Mouse (Mus musculus) regulatory T cell (primary cell): Measurements from ENCODE around the gene Alkbh2.

Source experiments
- in situ Hi-C: fragments of 300-600 bp; cut with MboI, MseI; formaldehyde crosslinking; loops from one replicate; pipeline ENCODE4 v1.15.1; 2025; ENCODE audit warnings: high pct_unique_total_duplicates

Alkbh2 gene

DNA sequence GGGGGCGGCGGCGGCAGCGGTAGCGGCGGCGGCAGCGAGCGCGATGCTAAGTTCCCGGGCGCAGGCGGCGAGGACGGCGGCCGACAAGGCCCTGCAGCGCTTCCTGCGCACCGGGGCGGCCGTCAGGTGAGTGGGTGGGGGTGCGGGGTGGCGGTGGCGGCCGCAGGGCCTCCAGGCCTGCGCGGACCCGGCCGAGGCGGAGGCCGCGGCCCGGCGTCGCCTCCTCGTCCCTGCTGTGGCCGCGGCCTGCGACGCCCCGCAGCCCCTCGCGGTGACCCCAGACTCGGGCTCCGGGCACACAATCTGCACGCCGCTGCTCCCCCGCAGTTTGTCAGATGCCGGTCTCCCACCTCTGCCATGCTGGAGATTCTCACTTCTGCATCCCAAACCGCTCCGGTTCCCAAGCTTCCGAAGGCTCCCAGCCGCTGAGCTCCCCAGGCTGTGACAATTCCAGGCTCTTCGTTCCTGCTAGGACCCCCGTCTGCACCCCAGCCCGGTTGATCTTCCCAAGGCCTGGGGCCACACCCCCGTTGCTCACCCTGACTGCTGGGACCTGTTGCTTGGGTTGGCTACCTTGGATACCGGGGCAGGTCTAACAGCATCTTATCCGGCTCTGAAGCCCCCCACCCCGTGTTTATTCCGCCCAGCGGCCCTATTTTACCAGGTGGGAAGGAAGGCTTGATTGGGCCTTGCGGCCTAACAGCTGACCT is 27.5 kb downstream of the Alkbh2 start:
- in situ Hi-C loops = no loop called here

DNA sequence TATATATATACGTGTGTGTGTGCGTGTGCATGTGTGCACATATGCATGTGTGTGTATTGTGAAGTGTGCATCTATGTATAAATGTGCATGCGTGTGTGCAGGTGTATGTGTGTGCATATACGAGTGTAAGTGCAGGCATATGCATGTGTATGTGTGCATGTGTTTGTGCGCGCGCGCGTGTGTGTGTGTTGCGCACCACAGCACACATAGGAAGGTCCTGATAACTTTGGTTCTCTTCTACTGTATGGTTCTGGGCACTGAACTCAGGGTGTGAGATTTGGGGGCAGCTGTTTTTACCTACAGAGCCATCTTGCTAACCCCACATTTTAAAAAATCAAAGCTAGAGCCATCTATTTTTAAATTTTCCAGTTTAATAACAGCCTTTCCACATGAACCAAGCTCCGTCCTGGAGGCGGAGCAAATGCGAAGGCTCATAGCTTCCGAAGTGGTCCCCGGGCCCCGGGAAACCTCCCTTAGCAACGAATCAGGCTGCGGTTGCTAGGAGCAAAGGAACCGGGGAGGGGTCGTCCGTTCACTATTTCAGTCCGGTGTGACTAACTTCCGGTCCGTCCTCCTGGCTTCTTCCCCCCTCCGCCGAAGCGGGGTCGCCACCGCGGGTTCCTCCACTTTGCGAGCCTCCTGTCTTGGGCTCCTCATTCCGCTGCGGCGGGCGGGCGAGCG is 28.2 kb downstream of the Alkbh2 start:
- in situ Hi-C loops = no loop called here

DNA sequence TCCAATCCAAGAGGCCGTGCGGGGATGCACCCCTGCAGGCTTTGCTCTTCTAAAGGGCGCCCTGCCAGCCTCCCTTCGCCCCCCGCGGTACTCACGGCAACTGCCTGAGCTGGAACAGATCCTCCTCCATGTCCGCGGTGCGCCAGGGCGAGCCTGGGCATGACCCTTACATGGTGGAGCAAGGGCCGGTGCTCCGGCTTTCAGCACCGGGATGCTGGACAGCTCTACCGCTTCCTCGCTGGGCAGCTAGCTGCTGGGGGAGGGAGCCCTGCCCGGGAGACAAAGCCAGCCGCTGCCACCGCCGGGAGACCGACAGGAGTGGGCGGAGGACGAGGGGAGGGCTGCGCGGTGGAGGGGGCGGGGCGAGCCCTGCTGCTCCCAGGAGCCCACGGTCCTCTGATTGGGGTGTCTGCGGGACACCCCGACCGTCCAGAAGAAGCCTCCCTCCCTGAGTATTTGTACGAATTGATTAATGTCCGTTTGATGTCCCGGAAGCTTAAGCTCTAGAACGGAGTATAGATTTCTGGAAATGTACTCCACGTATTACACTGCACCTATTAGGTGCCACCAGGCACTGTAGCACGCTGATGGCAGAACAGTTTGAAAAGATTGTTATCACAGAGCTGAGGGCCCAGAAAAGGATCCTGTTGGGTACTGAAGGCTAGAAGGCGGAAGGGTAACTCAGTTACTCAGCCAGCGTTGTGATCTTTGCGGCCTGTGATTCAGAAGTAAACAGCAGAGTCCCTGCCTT is 36.8 kb downstream of the Alkbh2 start, which contains the start of gene Svop:
TSS of gene Svop (minus strand) at position 514 of the 751 bp plus-strand sequence.
- in situ Hi-C loops = no loop called here

GRCm38 (mm10) chr5:114090421-114091013 is 37.5 kb downstream of the Alkbh2 start:
- in situ Hi-C loops = no loop called here

DNA sequence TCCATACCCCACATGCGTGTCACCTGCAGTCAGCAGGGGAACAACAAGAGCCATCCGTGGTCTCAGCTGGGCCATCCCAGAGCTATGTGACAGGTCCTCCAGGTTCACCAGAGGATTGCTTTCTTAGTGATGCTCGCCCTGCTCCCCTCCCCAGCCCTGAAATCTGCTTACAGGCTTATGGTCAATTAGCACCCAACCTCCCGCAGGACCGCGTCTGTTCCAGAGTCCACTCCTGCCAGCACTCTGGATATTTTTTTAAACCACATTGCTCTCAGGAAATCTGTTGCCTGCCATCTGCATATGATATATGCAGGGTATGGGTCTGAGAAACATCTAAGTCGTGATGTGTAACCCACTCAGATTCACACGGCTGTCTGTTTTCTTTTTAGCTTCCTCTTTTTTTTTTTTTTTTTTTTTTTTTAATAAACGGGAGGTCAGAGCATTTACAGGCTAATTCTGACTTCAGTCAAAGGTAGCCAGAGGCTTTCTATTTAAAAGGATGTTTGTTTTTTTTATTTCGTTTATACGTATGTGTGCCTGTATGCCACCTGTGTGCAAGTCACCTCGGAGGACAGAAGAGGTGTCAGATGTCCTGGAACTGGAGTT is 40.0 kb downstream of the Alkbh2 start:
- in situ Hi-C loops = no loop called here

DNA sequence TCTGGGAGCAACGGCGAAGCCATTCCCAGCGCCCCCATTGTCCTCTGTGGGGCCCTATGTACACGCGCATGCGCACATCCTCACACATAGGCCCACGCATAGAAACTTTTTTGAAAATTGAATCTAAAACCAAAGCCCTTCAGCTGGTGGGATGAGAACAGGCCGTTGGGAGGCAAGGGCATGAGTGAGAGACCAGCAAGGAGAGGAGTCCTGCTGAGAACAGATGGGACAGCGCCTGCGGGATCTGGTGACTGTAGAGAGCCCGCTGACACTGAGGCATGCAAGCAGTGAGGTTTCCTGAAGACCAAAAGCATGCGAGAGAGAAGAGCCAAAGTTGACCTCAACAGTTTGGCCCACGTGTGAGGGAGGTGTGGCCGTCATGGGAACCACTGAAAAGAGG is 42.5 kb downstream of the Alkbh2 start:
- in situ Hi-C loops = no loop called here

- in situ Hi-C loops = no loop called here
These were observed 51.0 kb downstream of the Alkbh2 start for GRCm38 (mm10) chr5:114077009-114077408.
